Mouse (Mus musculus) testis, adult 2 months (tissue): ENCODE measurements around the gene 4930432K21Rik. TPM values are rescaled to one million over a fixed set of nuclear protein-coding genes. Genes with fewer than 3 reads are reported as not detected.

Source experiments
- H3K27ac ChIP-seq: fragments of 200-500 bp; 2 replicates; pipeline ENCODE4 v1.5.1; 2012; ENCODE audit warnings: low read depth, low read length; ENCODE audit not compliant: control insufficient read depth, insufficient read depth
- H3K27me3 ChIP-seq: fragments of 200-500 bp; 2 replicates; pipeline ENCODE4 v1.6.1; 2012; ENCODE audit warnings: mild to moderate bottlenecking, low read length, moderate library complexity; ENCODE audit not compliant: control insufficient read depth, insufficient read depth
- H3K36me3 ChIP-seq: fragments of 200-500 bp; 2 replicates; pipeline ENCODE4 v1.6.1; 2012; ENCODE audit warnings: mild to moderate bottlenecking, low read length; ENCODE audit not compliant: control insufficient read depth, insufficient read depth
- H3K4me1 ChIP-seq: fragments of 200-500 bp; 2 replicates; pipeline ENCODE4 v1.6.1; 2012; ENCODE audit warnings: low read length; ENCODE audit not compliant: control insufficient read depth, insufficient read depth
- H3K4me3 ChIP-seq: fragments of 200-500 bp; 2 replicates; pipeline ENCODE4 v1.5.1; 2012; ENCODE audit warnings: low read depth, mild to moderate bottlenecking, low read length, moderate library complexity, mixed read lengths; ENCODE audit not compliant: control insufficient read depth
- CTCF ChIP-seq: fragments of 200-500 bp; IDR thresholded peaks from 2 replicates; pipeline ENCODE4 v1.5.1; 2012; ENCODE audit warnings: low read depth, mild to moderate bottlenecking, inconsistent platforms, low read length, moderate library complexity; ENCODE audit not compliant: control insufficient read depth, insufficient read depth, insufficient replicate concordance
- POLR2A ChIP-seq: fragments of 200-500 bp; IDR thresholded peaks from 2 replicates; pipeline ENCODE4 v1.6.1; 2012; ENCODE audit warnings: low read depth, mild to moderate bottlenecking, inconsistent platforms, low read length, moderate library complexity; ENCODE audit not compliant: control insufficient read depth
- polyA plus RNA-seq: library from polyadenylated mRNA; depleted of rRNA; stranded (reverse); fragments of >200 nt; gene quantifications from 2 replicates; pipeline ENCODE4 v1.2.3, GENCODE M21; 2012

The 4930432K21Rik gene
- polyA plus RNA-seq, 1 experiment, result 57.2 TPM

- H3K4me1 ChIP-seq, result peaks cover 25% of the 10 kb centered on the region
- peak overlapping the region; percentile 85 for H3K4me3 ChIP-seq
- TF ChIP-seq POLR2A (no peak), CTCF (peak; percentile 25; the same call in 1 of the 2 replicates)
- no peak overlapping the region for H3K27ac ChIP-seq
- H3K36me3 ChIP-seq, result no peaks in the 10 kb centered on the region
- no peaks in the 10 kb centered on the region for H3K27me3 ChIP-seq
Measured at GRCm38 (mm10) chr8:84193566-84193965, 45.7 kb downstream of the 4930432K21Rik start.

- H3K27ac ChIP-seq, result no peak overlapping the region
- H3K27me3 ChIP-seq, result no peaks in the 10 kb centered on the region
- H3K4me1 ChIP-seq, result peaks cover 29% of the 10 kb centered on the region
- peak overlapping the region; percentile 12; the same call in 1 of the 2 replicates for H3K4me3 ChIP-seq
- no peak for TF ChIP-seq POLR2A
- no peak for TF ChIP-seq CTCF
- no peaks in the 10 kb centered on the region for H3K36me3 ChIP-seq
Measured at GRCm38 (mm10) chr8:84194224-84194743, 46.5 kb downstream of the 4930432K21Rik start.

DNA sequence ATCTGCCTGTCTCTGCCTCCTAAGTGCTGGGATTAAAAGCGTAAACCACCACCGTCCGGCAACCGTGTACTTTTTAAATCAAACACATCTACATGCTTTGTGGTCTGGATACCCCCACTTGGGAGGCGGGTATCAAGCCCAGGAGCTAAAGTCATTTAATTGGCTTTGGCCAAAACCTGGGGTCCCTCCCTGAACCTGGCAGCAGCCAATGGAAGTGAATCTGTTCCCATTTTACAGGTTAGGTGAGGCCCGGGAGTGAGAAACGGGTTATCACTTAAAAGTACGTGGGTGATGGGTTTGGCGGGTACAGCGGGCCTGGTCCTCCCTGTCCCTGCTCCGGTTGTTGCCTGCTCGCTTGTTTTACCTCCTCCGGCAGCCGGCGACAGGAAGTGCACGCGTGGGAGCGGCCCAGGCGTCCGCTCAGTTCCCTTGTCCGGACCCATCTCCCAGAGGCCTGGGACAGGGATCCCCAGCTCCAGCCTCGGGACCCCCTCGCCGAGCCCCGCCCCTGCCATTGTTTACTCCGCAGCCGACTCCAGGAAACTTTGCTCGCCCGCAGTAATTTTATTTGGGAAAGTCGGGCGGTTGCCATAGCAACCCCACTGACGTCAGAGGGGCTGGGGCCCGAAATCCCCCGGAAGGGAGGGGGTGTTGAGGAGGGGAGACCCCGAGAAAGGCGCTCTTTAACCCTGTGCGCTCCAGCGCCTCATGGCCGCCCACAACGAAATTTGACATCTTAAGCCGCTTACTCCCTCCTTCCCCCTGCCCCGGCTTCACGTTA is 49.5 kb downstream of the 4930432K21Rik start:
- Histone ChIP-seq H3K27ac (peak overlapping the region; percentile 74), H3K4me3 (peak overlapping the region; percentile 86), H3K36me3 (no peaks in the 10 kb centered on the region), H3K4me1 (peaks cover 39% of the 10 kb centered on the region), H3K27me3 (no peaks in the 10 kb centered on the region)
- TF ChIP-seq CTCF (no peak), POLR2A (no peak; the same call in 1 of the 2 replicates)

DNA sequence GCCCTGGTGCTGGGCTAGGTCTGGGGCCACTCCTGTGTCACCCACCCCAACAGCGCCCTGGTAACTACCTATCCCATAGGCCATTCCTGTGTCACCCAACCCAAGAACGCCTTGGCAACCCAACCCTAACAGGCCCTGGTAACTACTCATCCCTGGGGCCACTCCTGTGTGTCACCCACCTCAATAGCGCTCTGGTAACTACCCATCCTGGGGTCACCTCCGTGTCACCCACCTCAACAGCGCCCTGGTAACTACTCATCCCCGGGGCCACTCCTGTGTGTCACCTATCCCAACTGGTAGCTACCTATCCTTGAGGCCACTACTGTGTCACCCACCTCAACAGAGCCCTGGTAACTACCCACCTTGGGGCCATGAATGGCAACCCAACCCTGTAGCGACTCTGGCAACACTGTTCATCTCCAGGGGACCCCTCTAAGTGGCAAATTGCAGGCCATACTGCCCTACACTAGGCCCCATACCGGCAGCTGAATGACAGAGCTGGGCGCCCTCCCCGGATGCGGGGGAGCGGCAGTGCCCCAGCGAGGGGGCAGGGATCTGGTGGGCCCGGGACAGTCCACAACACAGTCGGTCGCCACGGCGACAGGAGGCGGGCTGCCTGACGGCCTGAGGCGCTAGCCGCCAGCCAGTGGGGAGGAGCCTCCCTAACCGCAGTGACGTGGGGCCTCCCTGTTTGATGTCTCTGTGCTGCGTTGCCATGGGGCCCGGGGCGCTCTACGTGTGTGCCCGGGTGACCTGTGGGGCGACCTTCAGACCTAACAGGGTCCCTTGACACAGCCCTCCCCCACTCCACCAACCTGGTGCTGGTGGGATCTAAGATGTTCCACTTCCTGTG is 50.3 kb downstream of the 4930432K21Rik start:
- peak overlapping the region; percentile 74 for H3K27ac ChIP-seq
- peak overlapping the region; percentile 86 for H3K4me3 ChIP-seq
- H3K4me1 ChIP-seq, result peaks cover 35% of the 10 kb centered on the region
- no peaks in the 10 kb centered on the region for H3K27me3 ChIP-seq
- TF ChIP-seq CTCF (no peak), POLR2A (no peak; the same call in 1 of the 2 replicates)
- no peaks in the 10 kb centered on the region for H3K36me3 ChIP-seq

DNA sequence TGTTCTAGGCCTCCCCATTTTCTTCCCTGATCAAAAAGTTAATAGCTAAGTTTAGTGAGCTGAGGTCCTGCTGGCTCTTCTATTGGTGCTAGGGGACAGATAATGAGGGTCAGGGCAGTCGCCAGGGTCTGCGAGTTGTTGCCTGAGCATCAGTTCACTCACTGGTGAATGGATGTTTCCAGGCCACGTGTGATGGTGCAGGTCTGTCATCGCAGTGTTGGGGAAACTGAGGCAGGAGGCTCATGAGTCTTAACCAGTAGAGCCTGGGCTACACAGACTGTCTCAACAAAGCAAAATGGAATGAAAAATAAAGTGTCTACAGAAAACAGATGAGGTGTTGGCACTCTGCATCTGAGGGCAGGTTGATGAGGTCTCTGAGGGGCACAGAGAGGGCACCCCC is 51.0 kb downstream of the 4930432K21Rik start:
- peaks cover 39% of the 10 kb centered on the region for H3K4me1 ChIP-seq
- H3K27me3 ChIP-seq, result no peaks in the 10 kb centered on the region
- peak overlapping the region; percentile 74 for H3K27ac ChIP-seq
- peak overlapping the region; percentile 86 for H3K4me3 ChIP-seq
- TF ChIP-seq CTCF (no peak), POLR2A (no peak)
- H3K36me3 ChIP-seq, result no peaks in the 10 kb centered on the region

- Histone ChIP-seq H3K4me3 (no peak overlapping the region), H3K36me3 (no peaks in the 10 kb centered on the region), H3K27me3 (no peaks in the 10 kb centered on the region), H3K4me1 (peaks cover 43% of the 10 kb centered on the region), H3K27ac (no peak overlapping the region)
- no peak for TF ChIP-seq POLR2A
- TF ChIP-seq CTCF, result no peak
Measured at GRCm38 (mm10) chr8:84199348-84200125, 51.7 kb downstream of the 4930432K21Rik start.
